ENCODE assay signal across 8 mouse cellular contexts in the genomic region with DNA sequence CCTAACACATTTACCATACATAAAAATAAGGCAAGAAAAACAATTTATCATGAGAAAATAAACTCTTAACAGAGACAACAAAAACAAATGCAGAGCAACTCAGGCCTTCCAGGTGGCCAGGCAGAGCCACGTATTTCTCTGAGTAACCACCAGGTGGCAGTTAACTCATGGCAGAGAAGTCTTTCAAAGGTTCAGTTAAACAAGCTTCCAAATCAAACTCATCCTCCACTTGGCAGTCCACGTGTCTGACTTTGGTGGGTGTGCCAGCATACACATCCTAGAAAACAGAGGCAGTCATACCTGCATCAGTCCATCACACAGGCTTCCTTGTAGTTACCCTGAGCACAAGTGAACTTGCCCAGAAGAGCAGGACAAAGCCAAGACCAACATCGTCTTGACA. TPM values are rescaled to one million over a fixed set of nuclear protein-coding genes. Genes with fewer than 3 reads are reported as not detected.
DNase-seq lines count a peak whose midpoint lies in the region; ATAC-seq lines count a peak whose summit lies in the region.

No protein-coding gene starts in this region.

- no peaks in the 10 kb centered on the region for H3K27me3 ChIP-seq in forebrain, embryonic 11.5 days (ENCODE audit: control insufficient read depth, insufficient read depth, low read length)
- H3K27me3 ChIP-seq in forebrain, embryonic 16.5 days (replicated peaks; ENCODE audit: control insufficient read depth, insufficient read depth, low read length): no peaks in the 10 kb centered on the region
- no peaks in the 10 kb centered on the region for H3K27me3 ChIP-seq in embryonic facial prominence, embryonic 11.5 days (ENCODE audit: control insufficient read depth, insufficient read depth, low read length)

- peak; percentile 58 for DNase-seq in forebrain, embryonic 11.5 days (ENCODE audit: low spot score)
- DNase-seq in right cerebral cortex, adult 18-20 months: peak; percentile 52
- no peak for DNase-seq in right cerebral cortex, postnatal 25 days
- peak; percentile 72 for DNase-seq in embryonic facial prominence, embryonic 11.5 days (ENCODE audit: low spot score)
- peak; percentile 38 to 55 for DNase-seq in layer of hippocampus, adult 8-10 months (ENCODE audit: low spot score in 2 of 2)
- DNase-seq in mesoderm, embryonic 11.5 days (ENCODE audit: low read depth, low spot score): peak; percentile 54
- DNase-seq in thymus, postnatal 4 days: peak; percentile 58

- no peaks in the 10 kb centered on the region for H3K4me1 ChIP-seq in forebrain, embryonic 11.5 days (replicated peaks; ENCODE audit: control insufficient read depth, insufficient read depth, low read length)
- no peaks in the 10 kb centered on the region for H3K4me1 ChIP-seq in forebrain, embryonic 16.5 days (replicated peaks; ENCODE audit: control insufficient read depth, insufficient read depth, low read length)
- no peaks in the 10 kb centered on the region for H3K4me1 ChIP-seq in embryonic facial prominence, embryonic 11.5 days (ENCODE audit: control insufficient read depth, insufficient read depth, low read length)

- no peak overlapping the region for H3K4me2 ChIP-seq in forebrain, embryonic 11.5 days (ENCODE audit: low read depth, low read length, severe bottlenecking)
- H3K4me2 ChIP-seq in forebrain, embryonic 16.5 days (ENCODE audit: low read length): no peak overlapping the region
- no peak overlapping the region for H3K4me2 ChIP-seq in embryonic facial prominence, embryonic 11.5 days (ENCODE audit: low read depth, low read length)

- peaks cover 18% of the 10 kb centered on the region; the same call in 1 of the 2 replicates for H3K36me3 ChIP-seq in forebrain, embryonic 11.5 days (ENCODE audit: control insufficient read depth, insufficient read depth, low read length)
- H3K36me3 ChIP-seq in forebrain, embryonic 16.5 days (ENCODE audit: control insufficient read depth, insufficient read depth): peaks cover 23% of the 10 kb centered on the region
- peaks cover 10% of the 10 kb centered on the region for H3K36me3 ChIP-seq in embryonic facial prominence, embryonic 11.5 days (replicated peaks; ENCODE audit: control insufficient read depth, insufficient read depth, low read depth, low read length)

- no peak for ATAC-seq in forebrain, embryonic 11.5 days (replicated peaks; ENCODE audit: low FRiP score)
- ATAC-seq in forebrain, embryonic 16.5 days: no peak
- no peak; the same call in 1 of the 2 replicates for ATAC-seq in embryonic facial prominence, embryonic 11.5 days (replicated peaks; ENCODE audit: insufficient number of reproducible peaks, low FRiP score, low TSS enrichment, low read depth)

- H3K4me3 ChIP-seq in forebrain, embryonic 11.5 days (ENCODE audit: low read depth, low read length): no peak overlapping the region
- H3K4me3 ChIP-seq in forebrain, embryonic 16.5 days (replicated peaks; ENCODE audit: low read length): no peak overlapping the region
- no peak overlapping the region for H3K4me3 ChIP-seq in embryonic facial prominence, embryonic 11.5 days (ENCODE audit: low read depth, low read length)

- no peak overlapping the region for H3K27ac ChIP-seq in forebrain, embryonic 11.5 days (ENCODE audit: low read depth, low read length)
- no peak overlapping the region for H3K27ac ChIP-seq in forebrain, embryonic 16.5 days (ENCODE audit: low read length)
- no peak overlapping the region for H3K27ac ChIP-seq in embryonic facial prominence, embryonic 11.5 days (replicated peaks; ENCODE audit: low read depth, low read length)

- 56% methylated on average over 3 of the region's 3 CpGs for WGBS in forebrain, embryonic 11.5 days
- WGBS in forebrain, embryonic 16.5 days: 38% methylated on average over 3 of the region's 3 CpGs
- 44% methylated on average over 3 of the region's 3 CpGs for WGBS in embryonic facial prominence, embryonic 11.5 days

- no peak overlapping the region for H3K9ac ChIP-seq in forebrain, embryonic 11.5 days (ENCODE audit: low read length)
- H3K9ac ChIP-seq in forebrain, embryonic 16.5 days (replicated peaks; ENCODE audit: low read depth, low read length): no peak overlapping the region
- H3K9ac ChIP-seq in embryonic facial prominence, embryonic 11.5 days (replicated peaks; ENCODE audit: low read length): no peak overlapping the region

- no peaks in the 10 kb centered on the region for H3K9me3 ChIP-seq in forebrain, embryonic 11.5 days (ENCODE audit: control insufficient read depth, low read length)
- H3K9me3 ChIP-seq in forebrain, embryonic 16.5 days (ENCODE audit: control insufficient read depth, low read length): no peaks in the 10 kb centered on the region
- H3K9me3 ChIP-seq in embryonic facial prominence, embryonic 11.5 days (replicated peaks; ENCODE audit: control insufficient read depth, low read length): no peaks in the 10 kb centered on the region

RNA-seq across cellular contexts. Expression of a gene that starts 10.9 kb away (rescaled TPM):
- polyA plus RNA-seq in forebrain, embryonic 11.5 days (2014; fragmentation: Nextera tagmentation; extraction: Ambion mirVana): 0.48 and 0.55 TPM in 2 replicates
- 0.60 and 0.98 TPM in 2 replicates for polyA plus RNA-seq in forebrain, embryonic 16.5 days (2015; fragmentation: Nextera tagmentation; extraction: Ambion mirVana)
- polyA plus RNA-seq in embryonic facial prominence, embryonic 11.5 days (2014; fragmentation: Nextera tagmentation; extraction: Ambion mirVana): 0.74 and 0.97 TPM in 2 replicates
- 1 to 10 TPM in 2 of 4 experiments, under 1 TPM in 2; 0.61 to 1.1 (median 0.89) TPM for total RNA-seq in layer of hippocampus, adult 8-10 months (2022)

RNA-seq across cellular contexts. Expression of a gene that starts 11.2 kb away (rescaled TPM):
- polyA plus RNA-seq in forebrain, embryonic 11.5 days (2014; fragmentation: Nextera tagmentation; extraction: Ambion mirVana): 71.4 and 74.4 TPM in 2 replicates
- 39.9 and 41.7 TPM in 2 replicates for polyA plus RNA-seq in forebrain, embryonic 16.5 days (2015; fragmentation: Nextera tagmentation; extraction: Ambion mirVana)
- polyA plus RNA-seq in embryonic facial prominence, embryonic 11.5 days (2014; fragmentation: Nextera tagmentation; extraction: Ambion mirVana): 63.3 and 64.9 TPM in 2 replicates
- total RNA-seq in layer of hippocampus, adult 8-10 months (2022): 10 to 100 TPM; 23.1 to 28.3 (median 24.0) TPM

RNA-seq across cellular contexts. Expression of a gene that starts 11.7 kb away (rescaled TPM):
- polyA plus RNA-seq in forebrain, embryonic 11.5 days (2014; fragmentation: Nextera tagmentation; extraction: Ambion mirVana): 295 and 321 TPM in 2 replicates
- 126 and 130 TPM in 2 replicates for polyA plus RNA-seq in forebrain, embryonic 16.5 days (2015; fragmentation: Nextera tagmentation; extraction: Ambion mirVana)
- 323 and 360 TPM in 2 replicates for polyA plus RNA-seq in embryonic facial prominence, embryonic 11.5 days (2014; fragmentation: Nextera tagmentation; extraction: Ambion mirVana)
- total RNA-seq in layer of hippocampus, adult 8-10 months (2022): 10 to 100 TPM; 18.1 to 28.3 (median 23.1) TPM

RNA-seq across cellular contexts. Expression of a gene that starts 17.3 kb away (rescaled TPM):
- 331 and 332 TPM in 2 replicates for polyA plus RNA-seq in forebrain, embryonic 11.5 days (2014; fragmentation: Nextera tagmentation; extraction: Ambion mirVana)
- polyA plus RNA-seq in forebrain, embryonic 16.5 days (2015; fragmentation: Nextera tagmentation; extraction: Ambion mirVana): 71.9 and 85.2 TPM in 2 replicates
- polyA plus RNA-seq in embryonic facial prominence, embryonic 11.5 days (2014; fragmentation: Nextera tagmentation; extraction: Ambion mirVana): 318 and 328 TPM in 2 replicates
- 1 to 10 TPM; 4.1 to 7.2 (median 4.4) TPM for total RNA-seq in layer of hippocampus, adult 8-10 months (2022)

RNA-seq across cellular contexts. Expression of a gene that starts 17.6 kb away (rescaled TPM):
- polyA plus RNA-seq in forebrain, embryonic 11.5 days (2014; fragmentation: Nextera tagmentation; extraction: Ambion mirVana): 39.3 and 41.8 TPM in 2 replicates
- 35.4 and 39.1 TPM in 2 replicates for polyA plus RNA-seq in forebrain, embryonic 16.5 days (2015; fragmentation: Nextera tagmentation; extraction: Ambion mirVana)
- polyA plus RNA-seq in embryonic facial prominence, embryonic 11.5 days (2014; fragmentation: Nextera tagmentation; extraction: Ambion mirVana): 38.6 and 39.9 TPM in 2 replicates
- total RNA-seq in layer of hippocampus, adult 8-10 months (2022): 10 to 100 TPM; 22.4 to 25.7 (median 25.2) TPM
